Mouse (Mus musculus) brain, embryonic 18.5 days (tissue): ENCODE data around the gene Vmn1r199.

Experiments used
- DNase-seq: peaks from one replicate; pipeline ENCODE4 v3.0.0-alpha.2; 2012; ENCODE audit warnings: low read depth, low spot score

Gene Vmn1r199

DNA sequence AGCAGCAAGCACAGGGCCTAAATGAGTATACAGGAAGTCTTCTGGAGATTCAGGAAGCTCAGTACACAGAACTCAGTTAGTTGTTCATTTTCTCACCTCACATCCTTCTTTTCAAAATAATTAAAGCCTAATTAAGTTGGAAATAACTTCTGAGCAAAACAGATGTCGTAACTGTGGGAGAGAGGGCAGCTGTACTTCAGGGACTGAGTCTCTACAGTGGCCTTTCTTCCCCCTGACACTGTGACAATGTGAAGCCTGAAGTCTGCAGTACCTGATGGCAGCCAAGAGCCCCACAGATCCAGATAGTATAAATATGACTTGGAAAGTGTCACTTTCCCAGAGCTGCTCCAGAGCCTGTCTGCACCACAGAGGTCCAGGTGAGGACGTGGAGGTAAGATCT lies at the start of gene Vmn1r199:
Vmn1r199 (plus strand) TSS at position 301 of the 400 bp plus-strand sequence.
- DNase-seq, result no peak

DNA sequence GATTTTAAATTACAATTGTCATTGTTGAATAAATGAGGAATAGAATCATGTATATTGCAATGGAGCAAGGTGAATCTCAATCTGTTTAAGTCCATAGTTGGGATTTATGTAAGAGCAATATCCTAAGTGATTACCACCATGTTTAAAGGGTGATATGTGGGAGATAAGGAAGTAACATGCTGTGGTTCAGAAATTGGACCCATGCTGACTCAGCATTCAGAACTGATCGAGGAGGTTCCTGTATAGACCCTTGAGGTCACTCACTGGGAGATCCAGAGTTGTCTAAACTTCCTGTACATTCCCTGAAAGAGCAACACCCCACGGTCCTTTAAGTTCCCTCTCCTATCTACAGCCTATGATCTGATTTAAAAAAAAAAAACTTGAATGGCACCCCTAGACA lies 46.3 kb upstream of the Vmn1r199 start:
- no peak for DNase-seq

DNA sequence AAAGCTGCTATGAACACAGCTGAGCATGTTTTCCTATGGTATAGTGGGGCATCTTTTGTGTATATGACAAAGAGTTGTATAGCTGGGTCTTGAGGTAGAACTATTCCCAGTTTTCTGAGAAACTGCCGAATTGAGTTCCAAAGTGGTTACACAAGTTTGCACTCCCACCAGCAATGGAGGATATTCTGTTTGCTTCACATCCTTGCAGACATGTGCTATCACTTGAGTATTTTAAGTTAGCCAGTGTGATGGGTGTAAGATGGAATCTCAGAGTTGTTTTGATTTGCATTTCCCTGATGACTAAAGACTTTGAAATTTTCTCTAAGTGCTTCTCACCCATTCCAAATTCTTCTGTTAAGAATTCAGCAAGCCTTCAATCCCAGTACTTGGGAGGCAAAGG lies 44.1 kb upstream of the Vmn1r199 start:
- DNase-seq, result no peak

DNA sequence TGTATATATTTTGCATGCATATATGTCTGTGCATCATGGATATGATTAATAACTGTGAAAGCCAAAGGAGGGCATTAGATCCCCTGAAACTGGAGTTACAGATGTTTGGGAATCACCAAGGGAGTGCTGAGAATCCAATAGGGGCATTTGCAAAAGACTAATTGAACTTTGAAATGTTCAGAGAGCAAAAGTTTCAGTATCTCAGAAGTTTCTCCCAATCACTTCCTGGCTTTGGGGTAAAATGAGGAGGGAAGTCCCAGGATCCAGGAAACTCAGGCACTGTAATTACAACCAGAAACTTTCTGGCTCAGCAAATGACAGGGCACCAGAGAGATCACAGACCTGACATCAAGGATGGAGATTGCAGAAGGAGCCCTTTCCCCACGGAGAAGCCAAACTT lies 29.6 kb upstream of the Vmn1r199 start, which contains the start of gene Vmn1r198:
Vmn1r198 (plus strand) TSS at position 301 of the 400 bp plus-strand sequence.
- DNase-seq, result no peak

DNA sequence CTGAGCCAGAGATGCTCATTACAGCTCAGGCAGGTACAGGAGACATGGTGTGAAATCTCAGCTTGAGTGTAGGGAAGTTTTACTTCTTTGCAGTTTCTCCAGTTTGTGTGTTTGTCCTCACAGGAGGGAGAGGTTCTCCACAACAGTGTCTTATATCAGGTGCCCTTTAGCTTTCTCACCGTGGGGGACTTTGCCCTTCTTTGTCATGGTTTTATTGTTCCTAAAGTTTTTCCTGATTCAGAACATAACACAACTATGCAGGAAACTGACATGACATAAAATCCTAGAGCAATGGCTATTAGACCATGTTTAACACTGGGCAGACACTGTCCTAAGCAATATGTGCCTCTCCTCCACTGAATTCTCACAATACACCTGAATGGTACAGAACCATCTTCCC lies 28.8 kb upstream of the Vmn1r199 start:
- no peak for DNase-seq

DNA sequence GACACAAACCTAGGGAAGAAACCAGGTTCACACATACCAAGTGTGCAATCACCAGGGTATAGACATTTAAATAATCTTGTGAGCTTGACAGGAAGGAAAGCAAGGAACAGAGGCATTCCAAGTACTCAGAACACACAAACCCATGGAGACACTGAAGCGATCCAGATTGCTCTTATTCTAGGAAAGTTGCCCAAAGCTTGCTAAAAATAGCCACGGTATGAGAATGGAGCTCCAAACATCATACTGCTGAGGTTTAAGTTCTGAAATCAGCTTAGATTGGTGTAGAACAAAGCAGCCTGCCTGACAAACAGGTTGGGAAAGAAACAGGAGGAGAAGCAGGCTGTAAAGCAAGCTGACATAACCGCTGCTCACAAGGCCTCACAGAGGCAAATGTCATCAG lies 1.5 kb downstream of the Vmn1r199 start:
- DNase-seq, result peak; percentile 6

DNA sequence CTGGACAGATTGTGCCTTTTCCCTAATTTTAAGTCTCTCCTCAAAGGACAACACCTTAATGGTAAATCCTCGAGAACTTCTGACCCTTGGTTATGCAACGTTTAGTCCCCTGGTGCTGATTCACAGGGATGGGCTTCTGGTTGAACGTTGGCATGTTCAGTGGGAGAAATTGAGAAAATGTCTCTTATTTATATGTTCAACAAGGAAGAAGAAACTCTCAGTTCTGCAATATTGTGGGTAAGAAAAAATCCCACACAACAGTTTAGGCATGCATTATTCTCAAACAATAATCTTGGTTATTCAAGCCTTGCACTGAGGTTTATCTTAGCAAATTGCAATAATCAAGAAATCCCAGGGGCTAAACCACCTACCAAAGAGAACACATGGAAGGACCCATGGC lies 3.8 kb downstream of the Vmn1r199 start:
- DNase-seq, result no peak

DNA sequence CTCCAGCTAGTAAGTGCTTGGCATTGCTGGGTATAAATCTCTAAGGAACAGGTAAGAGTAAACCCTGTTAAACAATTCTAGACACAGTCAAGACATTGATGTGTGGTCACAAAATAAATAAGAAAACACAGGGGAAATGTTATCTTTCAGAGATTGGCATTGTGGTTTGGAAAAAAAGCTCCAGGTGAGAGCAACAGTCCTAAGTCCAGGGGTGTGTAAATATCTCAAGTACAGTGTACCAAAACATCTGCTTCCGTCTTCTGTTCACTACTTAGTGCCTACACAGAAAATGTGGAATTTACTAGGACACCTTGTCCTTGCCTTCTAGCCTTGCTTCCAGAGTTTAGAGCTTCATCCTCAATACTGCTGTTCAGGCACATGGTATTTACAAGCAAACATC lies 7.4 kb downstream of the Vmn1r199 start:
- no peak for DNase-seq

DNA sequence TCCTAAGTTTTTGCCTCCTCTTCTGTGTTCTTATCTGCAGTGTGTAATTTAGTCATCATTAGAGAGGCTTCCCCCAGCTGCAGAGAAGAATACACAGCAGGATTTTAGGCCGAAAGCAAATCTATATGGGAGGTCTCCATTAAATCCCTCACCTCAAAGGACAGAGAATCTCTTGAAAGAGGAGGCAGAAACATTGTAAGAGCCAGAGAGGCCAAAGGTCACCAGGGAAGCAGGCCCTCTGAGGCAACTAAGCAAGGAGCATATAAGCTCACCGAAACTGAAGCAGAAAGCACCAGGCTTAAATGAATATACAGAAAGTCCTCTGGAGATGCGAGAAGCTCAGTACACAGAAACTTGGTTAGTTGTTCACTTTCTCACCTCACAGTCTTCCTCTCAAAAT lies 10.5 kb downstream of the Vmn1r199 start, which contains the start of gene Vmn1r200:
Vmn1r200 (plus strand) TSS at position 301 of the 400 bp plus-strand sequence.
- DNase-seq, result no peak

DNA sequence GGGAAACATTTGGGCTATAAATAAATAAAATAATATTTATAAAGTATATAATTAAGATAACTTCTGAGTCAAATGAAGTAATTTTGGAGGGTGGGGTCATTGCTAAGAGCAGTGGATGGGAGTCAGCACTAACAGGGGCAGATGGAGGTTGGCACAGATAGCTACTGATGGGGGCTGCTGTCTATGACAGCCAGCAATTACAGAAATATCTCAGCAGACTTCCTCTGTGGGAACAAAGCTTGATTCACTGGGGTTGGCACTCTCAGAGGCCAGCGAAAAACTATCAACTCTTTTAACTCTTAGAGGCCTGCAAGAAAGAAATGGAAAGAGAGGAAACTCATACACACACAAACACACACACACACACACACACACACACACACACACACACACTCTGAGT lies 23.4 kb downstream of the Vmn1r199 start:
- no peak for DNase-seq
